Mouse (Mus musculus) left cerebral cortex, adult 18-20 months (tissue): Measurements from ENCODE around the gene Gm11492. TPM values are rescaled to one million over a fixed set of nuclear protein-coding genes. Genes with fewer than 3 reads are reported as not detected.

Experiments used
- DNase-seq, 2 experiments: peaks; one replicate each; pipeline ENCODE4 v3.0.0; 2021 to 2022; ENCODE audit warnings: low spot score in 2 of 2, mixed read lengths in 1 of 2
- long read RNA-seq, 2 experiments: library from polyadenylated mRNA; stranded (forward); transcript quantifications; one replicate each; pipeline ENCODE4 v2.0.0; 2021
- total RNA-seq, 2 experiments: library from RNA; stranded (reverse); gene quantifications; 2 replicates each; pipeline ENCODE4 v1.2.3; 2021

Gm11492 gene
- under 1 TPM in 1 of 2 experiments, not detected in 1; 0.21 TPM for total RNA-seq
- long read RNA-seq, experiment 1, result 0 reads
- long read RNA-seq, experiment 2, result 0 reads

DNA sequence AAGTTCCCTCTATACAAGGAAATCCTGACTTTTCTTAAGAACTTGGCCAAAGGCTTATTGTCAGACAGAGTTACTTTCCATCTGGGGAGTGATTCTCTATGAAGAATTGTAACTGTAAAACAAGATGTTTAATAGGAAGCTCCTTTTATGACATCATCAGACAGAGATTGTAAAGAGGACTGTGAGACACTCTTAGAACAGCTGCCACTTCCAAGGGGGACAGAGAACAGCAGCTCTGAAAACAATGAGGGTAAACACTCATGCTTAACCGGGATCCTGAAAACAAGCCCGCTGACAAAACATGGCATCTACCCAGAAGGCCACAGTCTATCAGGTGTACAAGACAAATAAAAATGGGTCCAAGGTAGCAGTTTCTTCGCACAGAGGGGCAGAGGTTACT, at the start of gene Gm11492:
Gm11492 (plus strand) TSS at position 153 of the 400 bp plus-strand sequence.
- no peak for DNase-seq

DNA sequence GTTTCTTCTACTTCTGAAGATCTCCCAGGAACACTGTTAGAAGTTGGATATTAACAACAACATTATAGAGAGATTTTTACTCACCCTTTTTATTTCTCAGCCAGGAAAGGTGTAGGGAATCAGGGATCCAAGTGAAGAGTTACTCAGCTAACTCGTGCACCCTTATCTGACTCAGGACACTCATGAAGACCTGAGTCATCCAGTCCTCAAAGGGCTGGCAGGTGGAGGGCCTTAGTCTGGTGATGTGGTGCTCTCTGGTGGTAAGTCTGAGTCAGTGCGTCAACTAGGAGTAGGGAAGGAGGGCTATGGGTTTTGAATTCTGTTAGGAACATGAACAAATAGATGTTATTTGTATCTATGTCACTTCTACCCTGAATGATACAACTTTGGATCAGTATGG, 47.2 kb upstream of the Gm11492 start:
- DNase-seq, result peak; percentile 3 to 4

- no peak for DNase-seq
These were observed 43.0 kb upstream of the Gm11492 start for GRCm38 (mm10) chr11:87523466-87523865.

DNA sequence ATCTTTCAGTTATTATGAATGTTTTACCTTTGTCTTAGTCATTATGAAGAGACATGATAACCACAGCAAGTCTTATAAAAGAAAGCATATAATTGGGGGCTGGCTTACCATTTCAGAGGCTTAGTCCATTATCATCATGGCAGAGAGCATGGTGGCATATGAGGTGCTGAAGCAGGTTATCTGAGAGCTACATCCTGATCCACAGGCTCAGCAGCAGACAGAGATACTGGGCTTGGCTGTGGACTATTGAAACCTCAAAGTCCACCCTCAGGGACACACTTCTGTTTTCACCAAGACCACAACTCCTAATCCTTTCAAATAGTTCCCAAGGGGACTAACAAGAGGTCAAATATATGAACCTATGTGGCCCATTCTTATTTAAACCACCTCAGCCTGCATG, 42.5 kb upstream of the Gm11492 start:
- DNase-seq, result no peak

- no peak for DNase-seq
These were observed 41.7 kb upstream of the Gm11492 start for GRCm38 (mm10) chr11:87524780-87525179.

GRCm38 (mm10) chr11:87527364-87527763, 39.1 kb upstream of the Gm11492 start:
- no peak for DNase-seq

DNA sequence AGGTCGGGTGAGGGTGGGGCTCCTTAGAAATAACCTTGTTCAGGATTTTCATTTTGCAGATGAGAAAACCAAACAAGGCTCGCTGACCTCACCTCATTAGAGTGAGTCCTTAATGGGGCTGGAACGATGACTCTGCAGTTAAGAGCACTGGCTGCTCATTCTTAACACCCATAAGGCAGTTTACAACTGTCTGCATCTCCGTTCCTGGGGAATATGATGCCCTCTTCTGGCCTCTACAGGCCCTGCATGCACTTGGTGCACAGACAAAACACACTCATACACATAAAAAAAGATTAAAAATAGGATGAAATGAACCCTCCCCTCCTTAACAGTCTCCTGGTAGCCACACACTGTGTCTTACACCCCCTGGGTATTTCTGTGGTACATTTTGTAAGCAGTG, 38.5 kb upstream of the Gm11492 start:
- no peak for DNase-seq

- no peak for DNase-seq
These were observed 34.8 kb upstream of the Gm11492 start for GRCm38 (mm10) chr11:87531695-87532094.

DNA sequence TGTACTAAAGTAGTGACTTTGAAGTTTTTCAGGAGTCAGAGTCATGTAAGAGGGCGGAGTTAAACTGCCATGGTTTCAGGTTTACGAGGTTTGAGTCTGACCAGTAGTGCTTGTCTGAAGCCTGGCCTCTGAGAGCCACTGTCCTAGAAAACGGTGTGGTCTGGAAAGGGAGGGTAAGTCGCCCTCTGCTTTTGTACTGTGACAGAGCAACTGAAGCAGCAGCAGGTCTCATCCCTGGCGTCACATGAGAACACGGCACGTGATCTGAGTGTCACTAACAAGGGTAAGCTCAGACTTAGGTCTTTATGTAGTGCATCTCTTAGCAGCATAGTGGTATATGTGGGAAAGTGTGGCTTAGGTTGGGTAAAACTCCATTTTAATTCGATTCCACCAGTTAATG, 24.2 kb upstream of the Gm11492 start:
- DNase-seq, result no peak

DNA sequence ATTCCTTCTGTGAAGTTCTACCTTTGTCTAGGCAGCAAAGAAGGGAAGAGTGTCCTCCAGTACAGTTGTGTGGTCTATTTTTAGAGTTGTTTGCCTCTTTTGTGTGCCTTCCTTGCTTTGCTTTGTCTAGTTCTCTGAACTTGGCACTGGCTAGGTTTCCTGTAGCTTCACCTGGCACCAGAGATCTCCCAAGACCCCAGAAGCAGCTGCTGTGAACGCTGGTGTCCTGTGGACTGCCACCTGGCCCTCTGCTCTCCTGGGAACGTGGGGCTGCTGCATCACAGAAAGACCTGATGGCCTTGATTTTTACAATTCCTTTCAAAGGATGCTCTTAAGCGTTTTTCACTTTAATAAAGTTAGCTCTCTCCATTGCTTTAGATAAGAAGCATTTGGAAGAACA, 23.5 kb upstream of the Gm11492 start:
- no peak for DNase-seq

- no peak for DNase-seq
These were observed 13.1 kb upstream of the Gm11492 start for GRCm38 (mm10) chr11:87553342-87553741.

DNA sequence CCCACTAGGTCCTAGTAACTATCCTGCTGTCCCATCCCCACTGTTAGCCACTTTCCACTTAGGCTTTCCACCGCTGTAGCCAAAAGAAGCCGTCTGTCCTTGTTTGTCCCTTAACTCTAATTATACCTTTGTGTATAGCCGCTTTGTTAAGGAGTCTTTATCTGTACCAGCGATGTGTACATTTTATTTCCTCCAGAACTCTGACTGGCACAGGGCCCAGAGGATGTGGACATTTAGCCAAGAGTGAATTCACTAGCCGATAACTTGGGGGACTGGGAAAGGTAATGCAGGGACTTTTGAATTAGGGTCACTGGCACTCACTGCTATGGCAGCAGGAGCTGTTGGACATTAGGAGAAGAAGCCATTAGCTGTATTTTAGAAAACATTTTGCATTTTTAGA, 12.1 kb upstream of the Gm11492 start:
- DNase-seq, result no peak

DNA sequence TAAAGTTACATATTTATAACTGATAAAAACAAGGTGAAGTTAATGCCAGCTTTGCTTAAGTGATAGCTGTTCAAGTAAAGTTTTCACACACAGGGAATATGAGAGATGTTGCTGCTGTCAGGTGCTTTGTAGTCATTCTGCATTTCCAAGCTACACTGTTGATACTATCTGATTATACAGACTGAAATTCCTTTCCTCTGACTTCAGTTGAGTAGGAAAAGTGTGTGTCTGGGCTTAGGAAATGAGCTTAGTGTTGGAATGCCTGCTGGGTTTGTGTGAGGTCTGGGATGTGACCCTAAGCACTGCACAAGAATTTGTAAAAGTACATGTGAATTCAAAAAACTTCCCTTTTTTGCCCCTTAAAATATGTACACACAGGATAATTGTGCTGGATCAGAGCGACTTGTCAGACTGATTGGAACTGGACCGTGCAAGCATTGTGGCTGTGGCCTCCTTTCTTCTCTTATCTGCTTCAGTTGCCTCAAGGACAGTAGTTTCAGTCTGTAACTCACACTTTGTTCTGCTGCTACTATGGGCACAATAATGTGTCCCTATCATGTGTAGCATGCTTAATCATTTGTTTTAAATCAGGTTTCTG, 11.2 kb upstream of the Gm11492 start:
- DNase-seq, result no peak

DNA sequence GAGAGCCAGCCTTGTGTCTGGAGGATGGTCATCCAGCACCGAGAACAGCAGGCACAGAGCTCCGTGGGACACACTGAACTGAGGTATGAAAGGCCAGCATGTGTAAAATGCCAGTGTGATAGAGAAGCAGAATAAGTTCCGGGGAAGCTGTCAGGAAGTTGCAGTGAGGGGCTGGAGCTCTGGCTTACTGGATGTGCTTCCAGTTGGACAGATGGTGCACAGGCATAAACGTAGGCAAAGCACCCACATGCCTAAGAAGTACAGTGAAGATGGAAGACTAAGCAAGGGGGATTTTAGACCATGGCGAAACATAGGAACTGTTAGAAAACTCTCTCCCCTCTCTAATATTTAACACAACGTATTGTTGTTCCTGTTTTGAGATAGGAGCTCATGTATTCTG, 5.2 kb upstream of the Gm11492 start:
- no peak for DNase-seq

DNA sequence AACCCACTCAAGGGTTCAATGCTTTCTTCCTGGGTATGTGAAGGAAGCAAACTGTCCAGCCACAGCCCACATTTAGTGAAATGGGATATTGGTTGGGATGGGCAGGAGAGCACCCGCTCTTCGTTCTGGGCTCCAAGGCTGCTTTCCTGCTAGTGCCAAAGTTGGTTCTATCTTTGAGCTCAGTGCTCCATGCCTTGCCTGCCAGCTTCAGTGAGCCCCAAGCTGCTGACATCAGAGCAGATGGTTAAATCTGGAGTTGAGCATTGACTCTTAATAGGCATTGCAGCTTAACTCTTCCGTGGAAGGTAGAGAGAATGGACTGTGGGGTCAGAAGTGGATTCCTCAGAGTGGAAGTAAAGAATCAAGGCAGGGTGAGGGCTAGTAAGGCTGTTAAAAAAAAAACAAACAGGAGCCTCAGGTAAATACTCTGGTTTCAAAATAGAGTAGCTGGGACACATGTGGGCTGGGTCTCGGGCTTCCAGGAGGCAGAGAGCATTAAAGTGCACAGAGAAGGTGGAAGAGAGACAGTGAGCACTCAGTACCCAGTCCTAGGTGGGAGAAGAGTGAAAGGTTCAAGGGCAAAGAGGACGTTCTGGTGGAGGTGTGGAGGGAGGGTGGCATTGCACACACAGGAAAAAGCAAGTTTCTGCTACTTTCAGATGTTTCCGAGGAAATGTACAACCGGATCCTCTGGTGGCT, 2.0 kb downstream of the Gm11492 start, which contains the start of gene Sept4:
Sept4 (plus strand) TSS at position 649 of the 699 bp plus-strand sequence.
- no peak for DNase-seq

DNA sequence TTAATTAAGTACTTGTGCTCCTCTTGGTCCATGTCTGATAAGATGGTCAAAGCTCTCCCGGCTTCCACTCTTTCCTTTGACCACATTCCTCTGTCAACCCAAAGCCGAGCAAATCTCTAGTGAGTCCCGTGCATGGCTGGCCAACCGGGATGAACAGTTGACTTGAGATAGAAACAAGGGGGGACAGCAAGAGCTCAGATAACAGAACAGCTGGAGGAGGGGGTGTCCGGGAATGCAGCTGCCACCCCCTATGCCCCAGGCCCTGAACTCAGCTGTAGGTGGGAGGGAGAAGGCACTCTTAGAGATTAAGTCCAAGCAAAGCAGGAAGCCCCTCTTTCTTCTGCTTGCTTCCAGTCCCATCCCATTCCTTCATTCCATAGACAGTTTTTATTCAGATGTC, 4.3 kb downstream of the Gm11492 start:
- no peak for DNase-seq

- DNase-seq, result no peak
These were observed 5.0 kb downstream of the Gm11492 start for GRCm38 (mm10) chr11:87571361-87571950.

GRCm38 (mm10) chr11:87573751-87574150, 7.3 kb downstream of the Gm11492 start:
- no peak for DNase-seq

DNA sequence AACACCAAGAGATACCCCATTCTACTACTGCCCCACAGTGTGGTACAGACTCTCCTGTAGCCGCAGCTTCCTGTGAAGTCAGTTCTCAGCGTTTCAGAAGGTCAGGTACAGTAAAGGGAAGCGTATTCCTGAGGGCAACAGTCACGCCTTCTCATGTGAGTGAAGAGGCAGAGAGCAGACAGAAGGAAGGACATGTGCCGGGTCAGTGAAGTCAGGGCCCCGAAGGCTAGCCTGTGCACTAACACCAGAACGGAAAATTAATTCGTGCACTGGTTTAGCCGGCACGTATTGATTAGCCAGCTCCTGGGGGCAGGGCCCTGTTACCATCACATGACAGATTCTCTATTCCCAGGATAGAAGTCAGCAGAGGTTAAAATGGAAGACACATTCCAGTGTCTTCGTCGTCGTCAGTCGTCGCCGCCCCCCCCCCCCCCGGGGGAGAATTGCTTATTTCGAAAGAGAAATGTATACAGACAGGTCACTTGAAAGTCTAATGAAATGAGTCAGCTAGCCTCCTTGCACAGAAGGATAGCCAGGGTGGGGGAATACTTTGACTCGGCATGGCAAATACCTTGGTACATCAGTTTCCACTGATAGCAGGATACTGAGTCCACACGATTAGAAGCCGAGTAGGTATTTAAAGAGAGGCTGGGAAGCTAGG, 8.2 kb downstream of the Gm11492 start:
- DNase-seq, result no peak

GRCm38 (mm10) chr11:87577601-87578248, 11.3 kb downstream of the Gm11492 start:
- DNase-seq, result no peak

- DNase-seq, result peak; percentile 65 to 77
These were observed 12.0 kb downstream of the Gm11492 start for GRCm38 (mm10) chr11:87578249-87578962.
